Mouse (Mus musculus) stomach, embryonic 15.5 days (tissue): ENCODE measurements around the gene Ebf4. TPM values are rescaled to one million over a fixed set of nuclear protein-coding genes. Genes with fewer than 3 reads are reported as not detected.

ENCODE experiments used
- ATAC-seq: fragments of 200-750 bp; cut with Nextera tagmentation; 2 replicates; pipeline ENCODE4 v1.8.0; 2017; ENCODE audit warnings: low read depth, moderate number of reproducible peaks, moderate TSS enrichment; ENCODE audit not compliant: insufficient read depth, low FRiP score
- H3K27ac ChIP-seq: fragments of 300-500 bp; sonication (generic); 2 replicates; pipeline ENCODE4 v1.5.1; 2015; ENCODE audit warnings: mild to moderate bottlenecking, inconsistent platforms
- H3K27me3 ChIP-seq: fragments of 300-500 bp; sonication (generic); replicated peaks from 2 replicates; pipeline ENCODE4 v1.6.1; 2015; ENCODE audit warnings: inconsistent platforms
- H3K36me3 ChIP-seq: fragments of 300-500 bp; sonication (generic); 2 replicates; pipeline ENCODE4 v1.6.1; 2015; ENCODE audit warnings: inconsistent platforms
- H3K4me1 ChIP-seq: fragments of 300-500 bp; sonication (generic); 2 replicates; pipeline ENCODE4 v1.6.1; 2015; ENCODE audit warnings: inconsistent platforms
- H3K4me2 ChIP-seq: fragments of 300-500 bp; sonication (generic); 2 replicates; pipeline ENCODE4 v1.6.1; 2015; ENCODE audit warnings: mild to moderate bottlenecking, inconsistent platforms
- H3K4me3 ChIP-seq: fragments of 300-500 bp; sonication (generic); replicated peaks from 2 replicates; pipeline ENCODE4 v1.5.1; 2015; ENCODE audit warnings: inconsistent platforms
- H3K9ac ChIP-seq: fragments of 300-500 bp; sonication (generic); 2 replicates; pipeline ENCODE4 v1.6.1; 2015; ENCODE audit warnings: inconsistent platforms
- H3K9me3 ChIP-seq: fragments of 300-500 bp; sonication (generic); 2 replicates; pipeline ENCODE4 v1.6.1; 2016; ENCODE audit warnings: inconsistent platforms
- WGBS: fragments of 180-500 bp; shearing (Covaris S2); methylation state at CpG from one replicate; pipeline ENCODE4 v1.1.7; 2015; 5-methylcytosine and 5-hydroxymethylcytosine counted together
- polyA plus RNA-seq: library from polyadenylated mRNA; unstranded; fragments of >200 nt; fragmentation: Nextera tagmentation; extraction: Ambion mirVana; gene quantifications from 2 replicates; pipeline ENCODE4 v1.2.1, GENCODE M21; 2015

Ebf4 gene
- 2.8 and 3.1 TPM in 2 replicates for polyA plus RNA-seq

DNA sequence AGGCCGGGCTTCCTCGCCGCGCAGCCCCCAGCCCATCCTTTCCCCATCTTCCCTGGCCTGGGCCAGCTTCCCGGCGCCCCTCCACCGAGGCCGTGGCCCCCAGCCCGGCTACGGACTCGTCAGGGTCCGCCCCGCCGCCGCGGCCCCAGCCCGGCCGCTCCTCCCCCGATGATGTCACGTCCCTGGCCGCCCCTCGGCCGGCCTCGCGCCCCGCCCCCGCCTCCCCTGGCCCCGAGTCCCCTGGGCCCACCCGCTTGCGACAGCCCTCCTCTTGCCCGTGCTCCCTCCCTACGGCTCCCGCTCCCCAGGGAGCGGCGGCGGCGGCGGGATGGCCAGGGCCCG lies at the start of gene Ebf4:
Gene Ebf4 (plus strand): TSS at position 234 of the 342 bp plus-strand sequence.
- peak; percentile 76 for ATAC-seq

DNA sequence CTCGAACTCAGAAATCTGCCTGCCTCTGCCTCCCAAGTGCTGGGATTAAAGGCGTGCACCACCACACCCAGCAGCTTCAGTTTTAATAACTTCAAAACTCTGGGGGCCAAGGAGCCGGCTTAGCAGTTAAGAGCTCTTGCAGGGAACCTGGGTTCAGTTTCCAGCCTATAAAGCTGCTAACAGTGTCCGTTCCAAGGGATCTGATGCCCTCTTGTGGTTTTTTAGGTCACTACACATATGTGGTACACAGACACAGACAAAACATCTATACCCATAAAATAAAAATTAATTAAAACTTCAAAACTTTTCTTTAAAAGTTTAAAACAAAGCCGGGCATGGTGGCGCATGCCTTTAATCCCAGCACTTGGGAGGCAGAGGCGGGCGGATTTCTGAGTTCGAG lies 48.1 kb upstream of the Ebf4 start:
- Histone ChIP-seq H3K4me1 (no peaks in the 10 kb centered on the region), H3K9me3 (no peaks in the 10 kb centered on the region), H3K9ac (no peak overlapping the region), H3K27me3 (no peaks in the 10 kb centered on the region), H3K4me3 (no peak overlapping the region), H3K36me3 (no peaks in the 10 kb centered on the region), H3K27ac (no peak overlapping the region), H3K4me2 (no peak overlapping the region)
- ATAC-seq = no peak
- WGBS = 54% methylated on average over 9 of the region's 9 CpGs

More for the DNA sequence above, at the start of gene Ebf4:
- peak within 1 kb of the TSS; percentile 74 for H3K4me3 ChIP-seq
- peak within 1 kb of the TSS; percentile 56 for H3K9ac ChIP-seq
- H3K27ac ChIP-seq = peak within 1 kb of the TSS; percentile 59
- WGBS = 2% methylated on average over 30 of the region's 39 CpGs
- peak within 1 kb of the TSS; percentile 79 for H3K4me2 ChIP-seq
- no peaks in the 10 kb centered on the region for H3K9me3 ChIP-seq
- peaks cover 27% of the 10 kb centered on the region for H3K4me1 ChIP-seq
- no peaks in the 10 kb centered on the region for H3K36me3 ChIP-seq
- peaks cover 13% of the 10 kb centered on the region; the same call in 1 of the 2 replicates for H3K27me3 ChIP-seq

DNA sequence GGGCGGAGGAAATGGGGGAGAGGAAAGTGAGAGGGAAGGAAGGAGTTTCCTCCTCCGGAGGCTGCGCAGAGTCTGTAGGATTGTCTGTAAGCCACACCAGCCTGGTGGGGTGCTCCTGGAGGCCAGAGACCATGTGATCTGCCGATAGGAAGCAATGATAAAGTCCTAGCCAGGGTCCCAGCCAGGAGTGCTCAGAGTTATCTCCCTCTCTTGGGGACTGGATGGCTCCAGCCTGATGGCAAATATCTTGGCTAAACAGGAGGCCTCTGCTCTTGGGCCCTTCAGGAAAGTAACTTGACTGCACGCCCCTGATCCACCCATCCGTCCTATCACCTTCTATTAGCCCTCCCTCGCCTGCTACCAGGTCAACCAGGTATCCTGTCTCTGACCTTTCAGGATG lies 46.7 kb upstream of the Ebf4 start:
- Histone ChIP-seq H3K4me3 (no peak overlapping the region), H3K9me3 (no peaks in the 10 kb centered on the region), H3K36me3 (no peaks in the 10 kb centered on the region), H3K27ac (no peak overlapping the region), H3K27me3 (no peaks in the 10 kb centered on the region), H3K4me1 (no peaks in the 10 kb centered on the region), H3K4me2 (no peak overlapping the region), H3K9ac (no peak overlapping the region)
- 70% methylated on average over 7 of the region's 7 CpGs for WGBS
- peak; percentile 53; the same call in 1 of the 2 replicates for ATAC-seq

DNA sequence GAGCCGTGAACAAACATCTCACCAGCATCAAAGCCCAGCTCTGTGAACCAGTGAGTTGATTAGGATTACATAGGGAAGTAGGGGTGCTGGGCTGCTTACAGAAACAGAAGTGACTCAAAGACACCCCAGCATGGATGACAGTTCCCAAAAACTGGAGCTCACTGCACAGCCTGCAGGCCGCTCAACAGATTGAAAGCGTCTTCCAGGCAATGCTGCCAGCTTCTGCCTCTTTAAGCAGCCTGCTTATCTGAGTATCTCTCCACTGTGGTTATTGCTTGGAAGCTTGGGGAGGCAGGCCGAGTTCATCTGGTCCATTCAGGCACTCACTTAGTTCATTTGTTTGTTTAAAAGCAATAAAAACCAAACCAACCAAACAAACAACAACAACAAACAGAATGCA lies 38.2 kb upstream of the Ebf4 start:
- H3K9me3 ChIP-seq = no peaks in the 10 kb centered on the region
- H3K27ac ChIP-seq = no peak overlapping the region
- H3K4me2 ChIP-seq = no peak overlapping the region
- H3K4me3 ChIP-seq = no peak overlapping the region
- H3K27me3 ChIP-seq = no peaks in the 10 kb centered on the region
- 80% methylated on average over 4 of the region's 4 CpGs for WGBS
- no peaks in the 10 kb centered on the region for H3K36me3 ChIP-seq
- ATAC-seq = no peak
- H3K9ac ChIP-seq = no peak overlapping the region
- no peaks in the 10 kb centered on the region for H3K4me1 ChIP-seq

DNA sequence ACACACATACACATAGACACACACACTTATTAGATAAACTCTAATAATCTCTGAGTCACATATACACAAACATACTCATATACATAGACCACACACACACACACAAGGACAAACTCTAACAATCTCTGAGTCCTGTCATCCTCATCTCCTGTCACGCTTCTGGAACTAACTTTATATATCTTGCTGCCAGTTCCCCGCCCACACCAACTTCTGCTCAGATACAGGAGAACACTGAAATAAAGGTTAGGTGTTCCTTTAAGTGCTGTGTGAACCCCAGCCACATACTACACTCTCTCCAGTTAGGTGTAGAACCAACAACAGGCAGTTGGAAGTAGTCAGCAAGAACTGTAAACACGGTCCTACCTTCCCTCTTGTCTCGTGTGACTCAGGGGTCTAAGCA lies 34.1 kb upstream of the Ebf4 start:
- Histone ChIP-seq H3K36me3 (no peaks in the 10 kb centered on the region), H3K9me3 (no peaks in the 10 kb centered on the region), H3K9ac (no peak overlapping the region), H3K4me1 (no peaks in the 10 kb centered on the region), H3K27ac (no peak overlapping the region), H3K4me3 (no peak overlapping the region), H3K27me3 (no peaks in the 10 kb centered on the region), H3K4me2 (no peak overlapping the region)
- WGBS = 70% methylated on average over 4 of the region's 4 CpGs
- no peak for ATAC-seq

DNA sequence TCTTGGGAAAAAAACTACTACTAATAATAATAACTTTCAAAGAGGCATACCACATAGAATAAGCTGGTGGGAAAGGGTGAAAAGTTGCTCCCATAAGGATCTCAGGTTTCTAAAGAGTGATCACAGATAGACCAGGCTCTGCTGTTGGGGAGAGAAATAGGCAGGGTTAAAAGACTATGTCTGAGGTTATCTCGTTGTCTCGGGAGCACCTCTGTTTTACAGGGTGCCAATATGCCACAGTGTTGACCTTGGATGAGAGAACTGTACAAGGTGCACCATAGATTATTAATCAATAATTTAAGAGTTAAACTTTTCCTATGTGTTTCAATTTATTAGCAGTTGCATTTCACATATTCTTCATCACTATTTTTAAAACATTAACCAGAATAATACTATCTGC lies 33.1 kb upstream of the Ebf4 start:
- H3K27ac ChIP-seq = no peak overlapping the region
- no peak overlapping the region for H3K4me3 ChIP-seq
- H3K36me3 ChIP-seq = no peaks in the 10 kb centered on the region
- WGBS = 68% methylated on average over 2 of the region's 2 CpGs
- no peak overlapping the region for H3K4me2 ChIP-seq
- H3K27me3 ChIP-seq = no peaks in the 10 kb centered on the region
- H3K9ac ChIP-seq = no peak overlapping the region
- no peaks in the 10 kb centered on the region for H3K4me1 ChIP-seq
- no peaks in the 10 kb centered on the region for H3K9me3 ChIP-seq
- no peak for ATAC-seq

DNA sequence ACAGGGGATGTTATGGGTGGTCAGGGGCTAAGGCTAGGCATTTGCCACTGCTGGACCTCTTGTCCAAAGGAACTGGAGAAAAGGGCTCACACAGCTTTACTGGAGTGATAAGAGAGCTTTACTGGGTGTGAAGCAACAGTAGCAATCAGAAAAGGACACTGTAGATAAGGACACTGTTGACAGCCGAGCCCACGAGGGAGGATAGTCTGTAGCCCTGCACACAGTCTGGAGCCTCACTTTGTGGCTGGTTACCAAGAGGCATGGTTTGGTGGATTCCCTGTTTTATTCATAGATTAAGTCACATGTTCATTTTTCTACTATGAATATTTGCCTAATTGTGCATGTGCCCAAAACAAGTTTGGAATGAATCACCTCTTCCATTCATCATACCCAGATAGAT lies 32.6 kb upstream of the Ebf4 start:
- H3K36me3 ChIP-seq = no peaks in the 10 kb centered on the region
- H3K4me2 ChIP-seq = no peak overlapping the region
- no peaks in the 10 kb centered on the region for H3K4me1 ChIP-seq
- H3K9me3 ChIP-seq = no peaks in the 10 kb centered on the region
- WGBS = 57% methylated on average over 2 of the region's 2 CpGs
- no peak overlapping the region for H3K27ac ChIP-seq
- H3K4me3 ChIP-seq = no peak overlapping the region
- no peaks in the 10 kb centered on the region for H3K27me3 ChIP-seq
- peak; percentile 81; the same call in 1 of the 2 replicates for ATAC-seq
- H3K9ac ChIP-seq = no peak overlapping the region

DNA sequence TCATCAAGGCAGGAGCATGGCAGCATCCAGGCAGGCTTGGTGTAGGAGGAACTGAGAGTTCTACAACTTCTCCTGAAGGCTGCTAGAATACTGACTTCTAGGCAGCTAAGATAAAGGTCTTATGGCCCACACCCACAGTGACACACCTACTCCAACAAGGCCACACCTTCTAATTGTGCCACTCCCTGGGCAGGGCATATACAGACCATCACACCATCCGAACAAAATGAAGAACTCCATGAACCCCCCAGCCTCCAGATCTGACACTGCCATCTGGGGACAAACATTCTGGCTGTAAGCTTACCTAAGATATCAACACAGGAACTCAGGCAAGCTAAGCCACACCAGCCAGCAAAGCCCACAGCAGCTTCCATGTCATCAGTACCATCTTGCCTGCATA lies 29.4 kb upstream of the Ebf4 start:
- peak; percentile 44; the same call in 1 of the 2 replicates for ATAC-seq
- Histone ChIP-seq H3K4me3 (no peak overlapping the region), H3K36me3 (no peaks in the 10 kb centered on the region), H3K4me1 (no peaks in the 10 kb centered on the region), H3K27ac (no peak overlapping the region), H3K9ac (no peak overlapping the region), H3K4me2 (no peak overlapping the region), H3K9me3 (no peaks in the 10 kb centered on the region), H3K27me3 (no peaks in the 10 kb centered on the region)
- WGBS = 73% methylated on average over 1 of the region's 1 CpGs

DNA sequence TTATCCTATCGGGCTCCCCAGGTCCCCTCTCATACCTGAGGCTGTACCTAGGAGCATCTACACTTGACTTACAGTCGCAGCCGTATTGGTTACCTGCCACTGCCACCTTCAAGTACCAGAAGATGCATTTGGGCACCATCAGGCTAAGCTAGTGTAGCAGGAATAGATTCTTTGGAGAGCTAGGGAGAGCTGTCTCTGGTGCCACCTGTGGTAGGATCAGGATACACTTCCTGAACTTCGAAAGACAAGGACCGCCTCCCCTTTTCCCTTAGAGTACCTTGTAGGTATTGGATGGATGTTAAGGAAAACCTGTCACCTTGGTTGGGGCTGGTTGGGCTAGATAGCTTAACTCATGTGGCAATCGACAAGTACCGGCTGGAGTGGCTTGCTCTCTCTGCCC lies 26.9 kb upstream of the Ebf4 start:
- Histone ChIP-seq H3K4me1 (no peaks in the 10 kb centered on the region), H3K27ac (no peak overlapping the region), H3K36me3 (no peaks in the 10 kb centered on the region), H3K27me3 (no peaks in the 10 kb centered on the region), H3K9me3 (no peaks in the 10 kb centered on the region), H3K4me3 (no peak overlapping the region), H3K4me2 (no peak overlapping the region), H3K9ac (no peak overlapping the region)
- WGBS = 61% methylated on average over 7 of the region's 7 CpGs
- no peak for ATAC-seq

DNA sequence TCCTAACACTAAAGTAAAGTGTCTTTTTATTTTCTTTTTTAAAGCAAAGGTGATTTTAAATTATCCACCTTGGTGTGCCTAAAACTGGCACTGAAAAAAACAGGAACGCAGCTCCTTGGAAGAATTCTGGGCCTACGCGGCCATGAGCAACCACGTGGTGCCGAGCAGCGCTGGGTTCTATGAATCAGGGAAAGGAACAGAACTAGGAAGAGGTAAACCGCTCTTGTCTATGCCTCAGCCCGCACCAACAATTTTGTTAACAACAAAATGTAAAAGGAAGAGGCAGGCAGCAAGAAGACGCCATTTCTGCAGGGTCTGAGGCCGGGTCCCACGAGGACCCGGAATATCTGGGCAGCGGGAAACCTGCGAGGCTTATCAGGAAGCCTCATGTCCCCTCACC lies 21.2 kb upstream of the Ebf4 start:
- H3K4me1 ChIP-seq = peaks cover 19% of the 10 kb centered on the region
- no peak for ATAC-seq

DNA sequence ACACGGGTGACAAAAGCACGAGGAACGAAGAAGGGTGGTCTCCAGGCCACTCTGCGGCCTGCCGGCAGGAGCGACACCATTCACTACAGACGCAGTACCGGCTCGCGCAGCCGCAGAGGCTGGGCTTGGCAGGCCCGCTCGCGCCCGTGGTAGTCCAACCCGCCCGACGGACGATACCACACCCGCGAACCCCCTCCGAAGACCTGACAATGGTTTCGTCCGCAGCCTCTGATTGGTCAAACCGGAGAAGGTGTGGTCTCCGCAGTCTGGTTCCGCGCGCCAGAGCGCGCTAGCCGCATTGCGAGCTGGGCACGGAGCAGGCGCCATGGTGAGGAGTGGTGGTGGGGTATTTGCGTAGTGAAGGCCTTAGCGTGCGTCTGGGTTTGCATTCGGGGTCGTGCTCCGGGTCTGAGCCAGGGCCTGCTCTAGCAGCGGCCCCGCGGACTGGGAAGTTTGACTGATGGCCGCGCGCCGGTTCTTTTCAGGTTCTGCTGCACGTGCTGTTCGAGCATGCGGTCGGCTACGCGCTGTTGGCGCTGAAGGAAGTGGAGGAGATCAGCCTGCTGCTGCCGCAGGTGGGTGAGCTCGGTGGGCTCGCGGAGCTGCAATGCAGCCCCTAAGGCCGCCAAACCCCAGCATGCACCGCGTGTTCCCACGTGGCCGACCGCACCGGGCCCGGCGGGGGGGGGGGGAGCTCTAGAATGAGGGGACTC lies 20.7 kb upstream of the Ebf4 start, which contains the start of gene Nop56:
Gene Nop56 (plus strand): TSS at position 282 of the 713 bp plus-strand sequence.
- ATAC-seq = peak; percentile 98
- Histone ChIP-seq H3K4me2 (peak within 1 kb of the TSS; percentile 80), H3K36me3 (peaks cover 34% of the 10 kb centered on the region), H3K4me3 (peak within 1 kb of the TSS; percentile 98), H3K27me3 (no peaks in the 10 kb centered on the region), H3K9ac (peak within 1 kb of the TSS; percentile 97), H3K9me3 (no peaks in the 10 kb centered on the region), H3K27ac (peak within 1 kb of the TSS; percentile 94), H3K4me1 (peaks cover 19% of the 10 kb centered on the region)
- under 1% methylated on average over 68 of the region's 68 CpGs for WGBS

More for the DNA sequence above, 21.2 kb upstream of the Ebf4 start:
- peak overlapping the region; percentile 98 for H3K4me3 ChIP-seq
- H3K27me3 ChIP-seq = no peaks in the 10 kb centered on the region
- 2% methylated on average over 14 of the region's 14 CpGs for WGBS
- peak overlapping the region; percentile 67 for H3K27ac ChIP-seq
- H3K36me3 ChIP-seq = peaks cover 32% of the 10 kb centered on the region
- no peaks in the 10 kb centered on the region for H3K9me3 ChIP-seq
- peak overlapping the region; percentile 76 for H3K9ac ChIP-seq
- H3K4me2 ChIP-seq = peak overlapping the region; percentile 80

DNA sequence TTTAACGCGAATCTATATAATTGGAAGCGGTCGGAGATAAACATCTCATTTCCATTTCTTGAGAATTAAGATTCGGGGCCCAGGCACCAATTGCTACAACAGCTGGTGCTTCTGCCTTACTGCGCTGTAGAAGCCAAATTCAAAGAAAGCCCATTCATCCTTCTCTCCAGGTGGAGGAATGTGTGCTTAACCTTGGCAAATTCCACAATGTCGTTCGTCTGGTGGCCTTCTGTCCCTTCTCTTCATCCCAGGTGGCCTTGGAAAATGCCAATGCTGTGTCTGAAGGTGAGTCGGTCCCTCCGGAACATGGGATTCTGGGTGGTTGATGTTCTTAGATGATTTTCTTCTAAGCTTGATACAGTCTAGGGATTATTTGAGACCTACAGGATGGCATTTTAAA lies 20.1 kb upstream of the Ebf4 start:
- H3K9ac ChIP-seq = peak overlapping the region; percentile 97
- no peak for ATAC-seq
- peaks cover 40% of the 10 kb centered on the region for H3K36me3 ChIP-seq
- peaks cover 19% of the 10 kb centered on the region for H3K4me1 ChIP-seq
- no peaks in the 10 kb centered on the region for H3K27me3 ChIP-seq
- peak overlapping the region; percentile 94 for H3K27ac ChIP-seq
- H3K4me3 ChIP-seq = peak overlapping the region; percentile 98
- H3K4me2 ChIP-seq = peak overlapping the region; percentile 80
- WGBS = 1% methylated on average over 10 of the region's 10 CpGs
- H3K9me3 ChIP-seq = no peaks in the 10 kb centered on the region
